Mouse (Mus musculus) hindbrain, postnatal 0 days (tissue): ENCODE measurements around the gene Adam22. TPM values are rescaled to one million over a fixed set of nuclear protein-coding genes. Genes with fewer than 3 reads are reported as not detected.

ENCODE experiments used
- ATAC-seq: fragments of 200-750 bp; cut with Nextera tagmentation; 2 replicates; pipeline ENCODE4 v1.8.0; 2017; ENCODE audit warnings: mild to moderate bottlenecking, moderate TSS enrichment, moderate library complexity
- DNase-seq: peaks from one replicate; pipeline ENCODE4 v3.0.0-alpha.2; 2015; ENCODE audit warnings: low spot score
- H3K27ac ChIP-seq: fragments of 300-500 bp; sonication (generic); 2 replicates; pipeline ENCODE4 v1.5.1; 2014; ENCODE audit warnings: mild to moderate bottlenecking
- H3K27me3 ChIP-seq: fragments of 300-500 bp; sonication (generic); 2 replicates; pipeline ENCODE4 v1.6.1; 2014; ENCODE audit warnings: low read length, mixed read lengths; ENCODE audit not compliant: insufficient read depth
- H3K36me3 ChIP-seq: fragments of 300-500 bp; sonication (generic); 2 replicates; pipeline ENCODE4 v1.6.1; 2014; ENCODE audit warnings: low read length, mixed read lengths; ENCODE audit not compliant: insufficient read depth
- H3K4me1 ChIP-seq: fragments of 300-500 bp; sonication (generic); 2 replicates; pipeline ENCODE4 v1.6.1; 2014; ENCODE audit warnings: antibody characterized with exemption, low read length, mixed read lengths; ENCODE audit not compliant: insufficient read depth
- H3K4me2 ChIP-seq: fragments of 300-500 bp; sonication (generic); 2 replicates; pipeline ENCODE4 v1.6.1; 2014; ENCODE audit warnings: low read depth, mild to moderate bottlenecking, low read length, moderate library complexity, mixed read lengths
- H3K4me3 ChIP-seq: fragments of 300-500 bp; sonication (generic); 2 replicates; pipeline ENCODE4 v1.5.1; 2014; ENCODE audit warnings: low read length
- H3K9ac ChIP-seq: fragments of 300-500 bp; sonication (generic); replicated peaks from 2 replicates; pipeline ENCODE4 v1.6.1; 2014; ENCODE audit warnings: mild to moderate bottlenecking, low read length, moderate library complexity, mixed read lengths
- H3K9me3 ChIP-seq: fragments of 300-500 bp; sonication (generic); 2 replicates; pipeline ENCODE4 v1.6.1; 2016; ENCODE audit warnings: low read length, mixed read lengths
- CTCF ChIP-seq: IDR thresholded peaks from 2 replicates; pipeline ENCODE4 v1.5.1; 2016; ENCODE audit warnings: antibody characterized with exemption, control low read depth, low read depth
- WGBS: fragments of 180-500 bp; shearing (Covaris S2); extraction: QIAGEN DNeasy Blood & Tissue Kit; methylation state at CpG from one replicate; pipeline ENCODE4 v1.1.7; 2014; 5-methylcytosine and 5-hydroxymethylcytosine counted together
- polyA plus RNA-seq: library from polyadenylated mRNA; unstranded; fragments of >200 nt; fragmentation: Nextera tagmentation; extraction: Ambion mirVana; gene quantifications from 2 replicates; pipeline ENCODE4 v1.2.1, GENCODE M21; 2015
- total RNA-seq: library from RNA; depleted of rRNA; stranded (reverse); fragments of >200 nt; gene quantifications from 2 replicates; pipeline ENCODE4 v1.2.3, GENCODE M21; 2014

Gene Adam22
- total and polyA plus RNA-seq, 2 experiments from 2014 or later = 46.2 to 81.7 TPM

GRCm38 (mm10) chr5:8374297-8374906 is 6.4 kb upstream of the Adam22 start:
- no peak for TF ChIP-seq CTCF
- no peak for DNase-seq

GRCm38 (mm10) chr5:8373415-8373814 is 5.5 kb upstream of the Adam22 start:
- H3K4me2 ChIP-seq = no peak overlapping the region
- no peak for TF ChIP-seq CTCF
- no peaks in the 10 kb centered on the region for H3K9me3 ChIP-seq
- no peak overlapping the region for H3K27ac ChIP-seq
- ATAC-seq (no peak), DNase-seq (no peak)
- no peaks in the 10 kb centered on the region for H3K27me3 ChIP-seq
- no peaks in the 10 kb centered on the region for H3K36me3 ChIP-seq
- 60% methylated on average over 4 of the region's 4 CpGs for WGBS
- H3K4me3 ChIP-seq = no peak overlapping the region
- no peaks in the 10 kb centered on the region for H3K4me1 ChIP-seq
- no peak overlapping the region for H3K9ac ChIP-seq

More at GRCm38 (mm10) chr5:8374297-8374906, 6.4 kb upstream of the Adam22 start:
- no peaks in the 10 kb centered on the region for H3K9me3 ChIP-seq
- H3K4me1 ChIP-seq = no peaks in the 10 kb centered on the region
- H3K27me3 ChIP-seq = no peaks in the 10 kb centered on the region
- H3K4me3 ChIP-seq = no peak overlapping the region
- no peak overlapping the region for H3K4me2 ChIP-seq
- WGBS = 90% methylated on average over 5 of the region's 5 CpGs
- H3K36me3 ChIP-seq = no peaks in the 10 kb centered on the region
- H3K27ac ChIP-seq = no peak overlapping the region
- H3K9ac ChIP-seq = no peak overlapping the region
- no peak for ATAC-seq

- ATAC-seq (no peak), DNase-seq (no peak)
- WGBS = 90% methylated on average over 5 of the region's 5 CpGs
- Histone ChIP-seq H3K9me3 (no peaks in the 10 kb centered on the region), H3K27me3 (no peaks in the 10 kb centered on the region), H3K9ac (no peak overlapping the region), H3K4me2 (no peak overlapping the region), H3K36me3 (no peaks in the 10 kb centered on the region), H3K4me1 (no peaks in the 10 kb centered on the region), H3K27ac (no peak overlapping the region), H3K4me3 (no peak overlapping the region)
- no peak for TF ChIP-seq CTCF
These were observed 821 bp upstream of the Adam22 start for GRCm38 (mm10) chr5:8368781-8369180.

GRCm38 (mm10) chr5:8368328-8368692 is 350 bp upstream of the Adam22 start:
- Histone ChIP-seq H3K4me3 (peak overlapping the region; percentile 85), H3K4me2 (peak overlapping the region; percentile 72), H3K9ac (peak overlapping the region; percentile 94; the same call in 1 of the 2 replicates), H3K4me1 (no peaks in the 10 kb centered on the region), H3K36me3 (no peaks in the 10 kb centered on the region), H3K27me3 (no peaks in the 10 kb centered on the region), H3K27ac (0 out of 2 replicates have a peak overlapping the region, but pooled peaks have one; percentile 87), H3K9me3 (no peaks in the 10 kb centered on the region)
- no peak for TF ChIP-seq CTCF
- DNase-seq = no peak
- WGBS = 46% methylated on average over 7 of the region's 7 CpGs
- no peak for ATAC-seq

GRCm38 (mm10) chr5:8366771-8367613 is 968 bp downstream of the Adam22 start:
- 1% methylated on average over 25 of the region's 25 CpGs for WGBS
- Histone ChIP-seq H3K27me3 (no peaks in the 10 kb centered on the region), H3K4me2 (peak overlapping the region; percentile 72), H3K27ac (peak overlapping the region; percentile 87), H3K4me3 (peak overlapping the region; percentile 85), H3K9ac (peak overlapping the region; percentile 94), H3K9me3 (no peaks in the 10 kb centered on the region), H3K4me1 (no peaks in the 10 kb centered on the region), H3K36me3 (no peaks in the 10 kb centered on the region)
- DNase-seq = peak; percentile 55
- TF ChIP-seq CTCF = peak; percentile 14; the same call in 1 of the 2 replicates
- peak; percentile 65 for ATAC-seq

GRCm38 (mm10) chr5:8362361-8362760 is 5.6 kb downstream of the Adam22 start:
- H3K27me3 ChIP-seq = no peaks in the 10 kb centered on the region
- ATAC-seq (no peak), DNase-seq (peak; percentile 71)
- no peak overlapping the region for H3K9ac ChIP-seq
- H3K36me3 ChIP-seq = no peaks in the 10 kb centered on the region
- peak; percentile 69 for TF ChIP-seq CTCF
- H3K4me1 ChIP-seq = 0 out of 2 replicates have a peak, but pooled peaks cover 5% of the 10 kb centered on the region
- 68% methylated on average over 1 of the region's 1 CpGs for WGBS
- no peak overlapping the region for H3K27ac ChIP-seq
- no peak overlapping the region for H3K4me2 ChIP-seq
- H3K4me3 ChIP-seq = no peak overlapping the region
- no peaks in the 10 kb centered on the region for H3K9me3 ChIP-seq
